Mouse (Mus musculus) forebrain, embryonic 10.5 days (tissue): ENCODE results near the gene Gm10447. TPM values are rescaled to one million over a fixed set of nuclear protein-coding genes. Genes with fewer than 3 reads are reported as not detected.

ENCODE experiments used
- DNase-seq: peaks from one replicate; pipeline ENCODE4 v3.0.0-alpha.2; 2017; ENCODE audit warnings: low spot score; ENCODE audit errors: extremely low spot score
- H3K27ac ChIP-seq: fragments of 300-500 bp; sonication (generic); 2 replicates; pipeline ENCODE4 v1.5.1; 2016; ENCODE audit warnings: mild to moderate bottlenecking
- H3K27me3 ChIP-seq: fragments of 300-500 bp; sonication (generic); 2 replicates; pipeline ENCODE4 v1.6.1; 2016; ENCODE audit warnings: mild to moderate bottlenecking; ENCODE audit not compliant: poor library complexity, severe bottlenecking
- H3K36me3 ChIP-seq: fragments of 300-500 bp; sonication (generic); replicated peaks from 2 replicates; pipeline ENCODE4 v1.6.1; 2016; ENCODE audit warnings: mild to moderate bottlenecking, moderate library complexity
- H3K4me1 ChIP-seq: fragments of 300-500 bp; sonication (generic); 2 replicates; pipeline ENCODE4 v1.6.1; 2016
- H3K4me3 ChIP-seq: fragments of 300-500 bp; sonication (generic); 2 replicates; pipeline ENCODE4 v1.5.1; 2016; ENCODE audit warnings: mild to moderate bottlenecking, moderate library complexity
- H3K9me3 ChIP-seq: fragments of 300-500 bp; sonication (generic); 2 replicates; pipeline ENCODE4 v1.6.1; 2016; ENCODE audit warnings: mild to moderate bottlenecking, moderate library complexity
- WGBS: fragments of 180-500 bp; shearing (Covaris S2); methylation state at CpG from one replicate; pipeline ENCODE4 v1.1.7; 2016; 5-methylcytosine and 5-hydroxymethylcytosine counted together
- polyA plus RNA-seq: library from polyadenylated mRNA; unstranded; fragments of >200 nt; fragmentation: Nextera tagmentation; extraction: Ambion mirVana; gene quantifications from 2 replicates; pipeline ENCODE4 v1.2.1, GENCODE M21; 2016

Gm10447 gene
- polyA plus RNA-seq, 1 experiment from 2014 or later: not detected

DNA sequence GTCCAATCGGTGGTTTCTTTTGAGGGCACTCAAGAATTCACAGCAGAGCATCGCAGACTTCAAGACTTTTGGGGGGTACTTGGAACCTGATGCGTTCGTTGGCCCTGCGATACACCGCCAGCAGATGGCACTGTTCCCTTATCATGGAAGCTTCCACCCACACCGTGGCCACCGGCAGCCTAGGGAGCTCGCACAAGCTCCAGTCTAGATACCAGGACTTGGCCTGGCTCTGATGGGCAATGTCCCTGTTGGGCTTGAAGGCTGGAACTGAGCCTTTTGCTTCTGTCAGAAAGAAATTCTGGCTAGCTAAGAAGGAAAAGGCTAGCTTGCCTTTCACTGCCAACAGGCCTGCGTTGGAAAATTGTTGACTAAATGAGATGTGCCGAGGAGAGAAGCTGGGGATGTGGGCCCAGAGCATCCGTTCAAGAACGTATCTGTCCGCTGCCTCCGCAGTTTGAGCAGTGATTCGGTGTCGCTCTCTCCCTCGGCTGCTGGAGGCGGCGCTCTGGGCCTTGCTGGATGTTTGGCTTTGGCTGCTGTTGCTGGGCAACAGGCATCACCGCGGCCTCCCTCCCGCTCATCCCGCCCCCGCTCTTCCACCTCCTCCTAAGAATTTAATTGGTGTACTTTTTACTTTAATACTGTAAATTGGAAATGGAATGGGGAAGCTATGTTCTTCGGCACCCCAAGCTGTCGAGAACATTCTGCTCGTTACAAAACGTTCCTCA, 13.2 kb upstream of the Gm10447 start, which contains the start of gene Gm9837:
TSS of gene Gm9837 (minus strand) at position 512 of the 728 bp plus-strand sequence.
- peaks cover 39% of the 10 kb centered on the region for H3K4me1 ChIP-seq
- H3K9me3 ChIP-seq: no peaks in the 10 kb centered on the region
- H3K27ac ChIP-seq: peak within 1 kb of the TSS; percentile 44; the same call in 1 of the 2 replicates
- H3K27me3 ChIP-seq: peaks cover 100% of the 10 kb centered on the region
- no peaks in the 10 kb centered on the region for H3K36me3 ChIP-seq
- WGBS: 3% methylated on average over 29 of the region's 29 CpGs
- peak; percentile 89 for DNase-seq
- H3K4me3 ChIP-seq: peak within 1 kb of the TSS; percentile 43

DNA sequence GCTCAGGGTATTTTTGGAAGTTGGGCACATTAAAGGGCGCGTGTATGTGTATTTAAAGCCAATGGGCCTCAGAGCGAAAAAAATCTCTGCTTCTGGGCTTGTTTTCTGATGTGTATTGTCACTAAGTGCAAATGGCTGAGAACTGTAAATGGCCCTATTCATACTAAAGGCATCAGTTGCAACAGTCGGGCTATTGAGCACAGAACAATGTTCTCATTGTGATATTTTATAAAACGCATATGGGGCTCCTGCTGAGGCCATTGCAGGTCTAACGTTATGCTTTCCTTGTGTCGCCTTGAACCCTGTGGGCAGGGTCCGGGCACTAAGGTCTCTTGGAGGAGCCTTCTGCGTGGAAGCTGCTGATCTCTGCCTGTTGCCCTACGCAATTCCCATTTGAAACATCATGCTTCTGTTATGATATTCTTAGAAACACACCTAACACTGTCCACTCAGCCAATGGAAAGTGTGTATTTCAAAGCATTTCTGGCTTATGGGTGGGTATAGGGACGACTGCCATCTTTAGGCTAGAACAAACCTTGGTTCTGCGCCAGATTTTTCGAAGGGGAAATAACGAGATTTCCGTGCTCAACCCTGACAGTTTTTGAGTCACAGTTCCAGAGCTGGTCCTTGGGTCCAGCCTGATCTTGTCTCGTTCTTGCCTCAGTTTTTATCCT, 12.5 kb upstream of the Gm10447 start:
- WGBS: 37% methylated on average over 16 of the region's 16 CpGs
- DNase-seq: no peak
- peaks cover 6% of the 10 kb centered on the region; the same call in 1 of the 2 replicates for H3K9me3 ChIP-seq
- H3K27ac ChIP-seq: no peak overlapping the region
- H3K4me3 ChIP-seq: peak overlapping the region; percentile 43
- H3K4me1 ChIP-seq: peaks cover 35% of the 10 kb centered on the region
- H3K27me3 ChIP-seq: peaks cover 100% of the 10 kb centered on the region
- H3K36me3 ChIP-seq: no peaks in the 10 kb centered on the region

DNA sequence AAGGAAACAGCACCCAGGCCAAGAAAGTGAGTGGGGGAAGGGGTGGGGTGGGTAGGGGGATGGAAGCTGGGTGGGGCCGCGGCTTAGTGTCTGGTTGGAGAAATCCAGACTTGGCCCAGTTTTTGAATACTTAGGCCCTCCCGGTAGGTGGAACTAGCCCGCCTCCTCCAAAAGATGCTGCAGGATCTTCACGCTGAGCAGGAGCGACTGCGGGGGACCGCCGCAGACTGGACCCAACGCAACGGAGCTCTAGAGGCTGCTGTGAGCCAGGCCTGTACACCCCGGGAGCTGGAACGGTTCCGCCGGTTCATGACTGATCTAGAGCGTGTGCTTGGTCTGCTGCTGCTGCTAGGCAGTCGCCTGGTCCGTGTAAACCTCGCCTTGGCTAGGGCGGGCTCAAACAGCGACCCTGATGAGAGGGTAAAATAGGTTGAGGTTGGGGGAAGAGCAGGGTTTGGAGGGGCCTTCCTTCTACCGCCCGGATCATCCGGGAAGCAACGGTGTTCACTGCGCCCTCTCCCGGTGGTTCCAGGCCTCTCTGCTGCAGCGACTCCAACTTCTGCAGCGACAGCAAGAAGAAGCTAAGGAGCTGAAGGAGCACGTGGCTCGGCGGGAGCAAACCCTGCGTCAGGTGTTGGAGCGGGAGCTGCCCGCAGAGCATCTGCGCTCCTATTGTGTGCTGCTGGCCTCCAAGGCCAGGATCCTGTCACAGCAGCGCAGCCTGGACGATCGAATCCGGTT, 9.5 kb upstream of the Gm10447 start:
- Histone ChIP-seq H3K9me3 (peaks cover 8% of the 10 kb centered on the region; the same call in 1 of the 2 replicates), H3K4me3 (peak overlapping the region; percentile 39), H3K36me3 (no peaks in the 10 kb centered on the region), H3K27ac (peak overlapping the region; percentile 58), H3K27me3 (peaks cover 100% of the 10 kb centered on the region), H3K4me1 (peaks cover 55% of the 10 kb centered on the region)
- DNase-seq: peak; percentile 83
- 6% methylated on average over 40 of the region's 40 CpGs for WGBS

DNA sequence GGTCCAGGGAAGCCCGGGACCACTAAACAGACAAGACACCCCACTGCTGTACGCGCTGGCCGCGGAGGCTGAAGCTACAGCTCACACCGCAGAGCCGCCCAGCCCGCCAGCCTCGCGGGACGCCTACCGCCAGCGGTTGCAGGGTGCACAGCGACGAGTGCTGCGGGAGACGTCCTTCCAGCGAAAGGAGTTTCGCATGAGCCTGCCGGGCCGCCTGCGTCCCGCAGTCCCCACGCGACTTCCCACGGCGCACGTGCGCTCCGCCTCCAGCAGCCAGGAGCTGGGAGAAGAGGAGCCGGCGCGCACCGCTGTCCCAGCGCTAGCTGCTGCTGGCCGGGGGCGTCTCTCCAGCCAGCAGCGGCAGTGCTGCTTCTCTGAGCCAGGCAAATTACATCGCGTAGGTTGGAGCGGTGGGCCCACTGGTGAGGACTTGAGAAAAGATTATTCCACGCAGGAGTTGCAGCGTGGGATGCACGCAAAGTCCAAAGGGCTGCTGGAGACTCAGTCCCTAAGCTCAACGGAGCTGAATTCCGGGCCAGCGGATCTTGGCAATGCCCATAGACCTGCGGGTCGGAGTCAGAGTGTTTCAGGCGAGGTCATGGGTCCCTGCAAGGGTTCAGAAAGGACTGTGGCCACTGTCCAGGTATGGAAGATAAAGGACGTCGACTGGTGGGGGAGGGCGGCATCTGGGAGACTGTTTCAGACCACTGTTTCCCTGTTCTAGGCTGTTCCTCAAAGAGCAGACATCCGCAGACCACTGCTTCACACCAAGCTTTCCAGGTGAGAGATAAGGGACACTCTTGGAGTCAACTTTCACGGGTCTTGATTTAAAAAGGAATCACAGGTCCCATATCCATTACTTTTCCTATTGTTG, 6.9 kb upstream of the Gm10447 start:
- Histone ChIP-seq H3K27me3 (peaks cover 100% of the 10 kb centered on the region), H3K36me3 (no peaks in the 10 kb centered on the region), H3K4me3 (peak overlapping the region; percentile 58), H3K9me3 (peaks cover 8% of the 10 kb centered on the region; the same call in 1 of the 2 replicates), H3K4me1 (peaks cover 33% of the 10 kb centered on the region), H3K27ac (0 out of 2 replicates have a peak overlapping the region, but pooled peaks have one; percentile 25)
- peak; percentile 55 for DNase-seq
- 6% methylated on average over 55 of the region's 55 CpGs for WGBS

DNA sequence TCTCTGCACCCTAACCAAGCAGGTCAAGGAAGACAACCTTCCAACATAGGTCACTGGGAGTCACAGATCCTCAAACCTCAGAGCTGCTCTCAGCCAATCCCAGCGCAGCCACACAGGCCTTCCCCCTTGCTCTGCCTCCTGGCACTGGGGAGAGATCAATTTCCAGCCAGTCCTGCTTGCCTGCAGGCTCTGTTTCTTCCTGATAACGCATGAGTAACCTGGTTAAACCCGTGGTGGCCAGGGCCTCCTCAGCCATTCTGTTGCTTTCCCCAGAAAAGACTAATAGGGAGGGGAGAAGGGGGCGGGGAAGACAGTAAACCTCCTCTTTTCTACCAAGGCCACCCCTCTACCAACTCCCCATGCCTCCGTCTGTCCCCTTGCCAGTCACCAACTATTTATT, 4.8 kb upstream of the Gm10447 start:
- H3K4me3 ChIP-seq: no peak overlapping the region
- DNase-seq: no peak
- H3K27me3 ChIP-seq: peaks cover 100% of the 10 kb centered on the region

DNA sequence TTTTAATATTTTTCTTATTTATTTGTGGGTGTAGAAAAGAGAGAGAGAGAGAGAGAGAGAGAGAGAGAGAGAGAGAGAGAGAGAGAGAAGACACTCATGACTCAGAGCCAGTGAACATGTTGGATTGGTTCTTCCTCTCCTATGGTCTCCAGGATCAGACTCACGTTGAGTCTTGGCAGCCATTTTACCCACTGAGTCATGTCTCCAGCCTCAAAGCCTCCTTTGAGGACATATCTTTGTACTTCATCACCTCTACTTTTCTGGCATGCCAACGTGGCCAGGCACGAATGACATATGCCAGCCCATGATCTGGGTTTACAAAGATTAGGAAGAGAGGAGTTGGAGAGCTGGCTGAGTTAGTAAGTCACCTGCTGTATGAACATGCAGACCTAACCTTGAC, 3.3 kb upstream of the Gm10447 start:
- Histone ChIP-seq H3K9me3 (peaks cover 8% of the 10 kb centered on the region; the same call in 1 of the 2 replicates), H3K27ac (no peak overlapping the region), H3K4me3 (no peak overlapping the region), H3K4me1 (peaks cover 35% of the 10 kb centered on the region), H3K27me3 (peaks cover 100% of the 10 kb centered on the region), H3K36me3 (no peaks in the 10 kb centered on the region)
- WGBS: 84% methylated on average over 3 of the region's 3 CpGs
- no peak for DNase-seq

More for the DNA sequence above, 4.8 kb upstream of the Gm10447 start:
- H3K27ac ChIP-seq: no peak overlapping the region
- H3K9me3 ChIP-seq: peaks cover 8% of the 10 kb centered on the region; the same call in 1 of the 2 replicates
- peaks cover 38% of the 10 kb centered on the region for H3K4me1 ChIP-seq
- 25% methylated on average over 5 of the region's 5 CpGs for WGBS
- H3K36me3 ChIP-seq: no peaks in the 10 kb centered on the region

DNA sequence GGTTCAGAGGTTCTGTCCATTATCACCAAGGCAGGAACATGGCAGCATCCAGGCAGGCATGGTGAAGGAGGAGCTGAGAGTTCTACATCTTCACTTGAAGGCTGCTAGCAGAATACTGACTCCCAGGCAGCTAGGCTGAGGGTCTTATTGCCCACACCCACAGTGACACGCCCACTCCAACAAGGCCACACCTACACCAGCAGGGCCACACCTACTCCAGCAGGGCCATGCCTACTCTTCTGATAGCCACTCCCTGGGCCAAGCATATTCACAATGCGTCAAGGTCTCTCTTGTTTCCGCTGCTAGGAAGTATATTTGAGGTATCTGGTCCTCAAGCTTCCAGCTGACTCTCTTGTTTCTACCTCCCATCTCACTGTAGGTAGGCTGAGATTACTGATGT, 2.1 kb upstream of the Gm10447 start:
- Histone ChIP-seq H3K4me1 (peaks cover 33% of the 10 kb centered on the region), H3K9me3 (no peaks in the 10 kb centered on the region), H3K27me3 (peaks cover 93% of the 10 kb centered on the region), H3K27ac (no peak overlapping the region), H3K4me3 (no peak overlapping the region), H3K36me3 (no peaks in the 10 kb centered on the region)
- 60% methylated on average over 3 of the region's 3 CpGs for WGBS
- no peak for DNase-seq

DNA sequence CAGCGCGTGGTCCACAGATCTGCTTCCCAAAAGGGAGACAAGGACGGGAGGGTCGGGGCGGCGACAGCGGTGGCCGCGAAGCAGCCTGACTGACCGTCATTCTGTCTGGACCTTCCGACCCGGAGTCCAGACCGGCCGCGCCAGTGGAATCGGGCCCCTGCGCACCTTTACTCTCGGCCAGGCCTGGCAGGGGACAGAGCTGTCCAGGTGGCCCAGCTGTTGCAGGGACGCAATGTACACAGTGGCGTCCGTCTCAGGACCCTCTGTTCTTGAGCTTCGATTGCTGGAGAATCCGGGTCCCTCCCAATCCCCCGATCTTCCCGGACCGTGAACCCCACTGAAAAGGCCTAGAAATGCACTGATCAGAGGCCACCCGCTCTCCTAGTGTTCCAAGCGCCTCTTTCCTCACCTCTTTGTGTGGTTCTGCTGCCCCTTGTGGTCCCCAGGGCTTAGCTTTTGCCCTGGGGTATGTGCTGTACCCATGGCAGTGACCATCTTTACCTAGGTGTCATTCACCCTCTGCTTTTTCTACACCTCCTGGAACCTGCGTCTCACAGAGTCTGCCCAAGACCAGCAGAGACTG, 553 bp upstream of the Gm10447 start:
- DNase-seq: no peak
- Histone ChIP-seq H3K4me3 (peak overlapping the region; percentile 60), H3K36me3 (no peaks in the 10 kb centered on the region), H3K4me1 (peaks cover 23% of the 10 kb centered on the region), H3K9me3 (no peaks in the 10 kb centered on the region), H3K27me3 (peaks cover 78% of the 10 kb centered on the region), H3K27ac (peak overlapping the region; percentile 75)
- 5% methylated on average over 29 of the region's 29 CpGs for WGBS

DNA sequence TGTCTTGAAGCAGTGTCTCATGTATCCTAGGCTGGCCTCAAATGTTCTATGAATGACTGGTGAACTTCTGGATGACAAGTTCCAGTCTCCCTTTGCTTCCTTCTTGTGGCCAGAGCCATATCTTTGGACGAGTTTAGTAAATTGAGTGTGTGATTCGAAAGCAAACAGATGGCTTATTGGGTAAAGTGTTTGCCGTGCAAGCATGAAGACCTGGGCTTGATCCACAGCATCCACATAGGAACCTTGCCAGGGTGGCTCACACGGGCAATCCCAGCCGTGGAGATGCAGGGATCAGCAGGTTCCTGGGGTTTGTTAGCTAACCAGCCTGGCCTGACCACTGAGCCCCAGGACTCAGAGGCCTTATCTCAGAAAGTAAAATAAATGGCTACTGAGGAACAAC, 3.9 kb downstream of the Gm10447 start:
- Histone ChIP-seq H3K27ac (no peak overlapping the region), H3K27me3 (peaks cover 33% of the 10 kb centered on the region), H3K4me3 (no peak overlapping the region), H3K9me3 (no peaks in the 10 kb centered on the region), H3K36me3 (no peaks in the 10 kb centered on the region), H3K4me1 (peaks cover 14% of the 10 kb centered on the region)
- whole genome bisulfite sequencing: 87% methylated on average over 5 of the region's 5 CpGs
- no peak for DNase-seq

DNA sequence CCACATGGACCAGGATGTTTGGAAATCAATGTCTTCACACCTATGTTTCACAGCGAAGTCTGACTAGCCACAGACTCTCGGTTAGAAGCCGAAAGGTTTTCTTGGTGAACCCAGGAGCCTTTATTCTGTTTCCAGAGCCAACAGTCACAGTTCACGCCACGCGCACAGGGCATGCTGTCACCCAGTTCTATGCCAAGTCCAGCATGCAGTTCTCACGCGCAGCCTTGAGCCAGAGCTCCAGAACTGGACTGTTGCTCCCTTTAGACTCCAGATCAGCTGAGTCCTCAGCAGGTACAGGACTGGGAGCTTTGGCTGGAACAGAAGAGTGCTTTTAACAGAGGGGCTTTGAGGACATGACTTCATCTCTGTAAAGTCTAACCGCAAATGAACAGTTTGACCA, 4.5 kb downstream of the Gm10447 start:
- Histone ChIP-seq H3K27ac (no peak overlapping the region), H3K4me1 (peaks cover 11% of the 10 kb centered on the region), H3K4me3 (no peak overlapping the region), H3K36me3 (no peaks in the 10 kb centered on the region), H3K27me3 (peaks cover 27% of the 10 kb centered on the region), H3K9me3 (no peaks in the 10 kb centered on the region)
- DNase-seq: no peak
- 95% methylated on average over 9 of the region's 9 CpGs for WGBS

DNA sequence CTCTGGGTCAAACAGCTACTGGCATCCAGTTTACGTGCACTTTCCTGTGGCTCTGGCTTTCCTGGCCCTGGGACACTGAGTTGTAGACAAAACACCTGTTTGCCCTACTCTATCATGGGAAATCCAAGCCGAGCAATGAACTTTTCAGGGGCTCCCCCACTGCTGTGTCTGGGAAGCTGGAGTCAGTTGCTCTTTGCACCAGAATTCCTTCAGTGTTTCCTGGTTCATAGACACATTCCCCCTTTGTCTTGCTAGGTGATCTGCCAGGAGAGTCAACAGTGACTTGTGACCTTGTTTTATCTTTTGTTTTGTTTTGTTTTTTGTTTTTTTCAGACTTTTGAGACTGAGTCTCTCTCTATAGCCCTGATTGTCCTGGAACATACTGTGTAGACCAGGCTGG, 5.5 kb downstream of the Gm10447 start:
- Histone ChIP-seq H3K9me3 (no peaks in the 10 kb centered on the region), H3K36me3 (no peaks in the 10 kb centered on the region), H3K4me1 (peaks cover 1% of the 10 kb centered on the region; the same call in 1 of the 2 replicates), H3K27ac (no peak overlapping the region), H3K4me3 (no peak overlapping the region), H3K27me3 (peaks cover 17% of the 10 kb centered on the region)
- DNase-seq: no peak
- WGBS: 78% methylated on average over 2 of the region's 2 CpGs
